Mouse (Mus musculus): ENCODE data around the gene Acot8. TPM values are rescaled to one million over a fixed set of nuclear protein-coding genes. Genes with fewer than 3 reads are reported as not detected.

Acot8 gene
- total and polyA plus RNA-seq, 3 experiments = 11.9 to 26.8 (median 15.8) TPM

- no peaks in the 10 kb centered on the region for H3K27me3 ChIP-seq (replicated peaks)
- peak overlapping the region; percentile 38 for H3K4me2 ChIP-seq (ENCODE audit: insufficient read depth, low read depth, poor library complexity, severe bottlenecking)
- H3K4me1 ChIP-seq (ENCODE audit: control insufficient read depth in 1 of 2, insufficient read depth in 2 of 2) = peaks cover 5 to 25% of the 10 kb centered on the region in 2 experiments; a peak in 2 of 4 replicates
- peak overlapping the region; percentile 86 to 93 (median 93) for H3K4me3 ChIP-seq (replicated peaks in 1 of 3; ENCODE audit: low read depth in 2 of 3, low read length in 2 of 3, poor library complexity in 1 of 3)
- H3K9ac ChIP-seq (ENCODE audit: insufficient read depth, low read depth) = peak overlapping the region; percentile 79
- H3K9me3 ChIP-seq (replicated peaks; ENCODE audit: low read length) = no peaks in the 10 kb centered on the region
- TF ChIP-seq KAT2A (IDR thresholded peaks at IDR 0.05; ENCODE audit: insufficient replicate concordance, low read length) = no peak
- TF ChIP-seq UBTF (IDR thresholded peaks at IDR 0.05; ENCODE audit: low read depth, low read length) = no peak
- TF ChIP-seq GABPA (IDR thresholded peaks at IDR 0.05; ENCODE audit: insufficient replicate concordance, low read depth, low read length) = no peak
- TF ChIP-seq IRF4 (IDR thresholded peaks at IDR 0.05; ENCODE audit: low read depth, low read length) = no peak
- no peak for TF ChIP-seq ZNF384 (IDR thresholded peaks at IDR 0.05; ENCODE audit: low read depth, low read length)
- TF ChIP-seq JUND (conservative IDR thresholded peaks at IDR 0.05; ENCODE audit: low read depth, low read length) = no peak
- TF ChIP-seq EP300 (IDR thresholded peaks at IDR 0.05; ENCODE audit: low read length) = no peak
- no peak for TF ChIP-seq E2F4 (IDR thresholded peaks at IDR 0.05; ENCODE audit: insufficient replicate concordance, low read depth, low read length)
- no peak for TF ChIP-seq NELFE (IDR thresholded peaks at IDR 0.05; ENCODE audit: low read depth, low read length)
- no peak for TF ChIP-seq USF1 (IDR thresholded peaks at IDR 0.05; ENCODE audit: low read depth, low read length)
- TF ChIP-seq MAFK (IDR thresholded peaks at IDR 0.05; ENCODE audit: insufficient replicate concordance, low read length) = no peak
- TF ChIP-seq BHLHE40 (IDR thresholded peaks at IDR 0.05; ENCODE audit: low read depth, low read length) = no peak
- TF ChIP-seq CHD2 (IDR thresholded peaks at IDR 0.05; ENCODE audit: low read length) = no peak
- no peak for TF ChIP-seq CTCF (conservative IDR thresholded peaks at IDR 0.05 in 1 of 2, IDR thresholded peaks at IDR 0.05 in 1 of 2; ENCODE audit: low read depth in 2 of 2, low read length in 2 of 2)
- no peak for TF ChIP-seq SIN3A (IDR thresholded peaks at IDR 0.05; ENCODE audit: low read length)
- TF ChIP-seq TCF12 (IDR thresholded peaks at IDR 0.05; ENCODE audit: low read depth, low read length) = no peak
- peaks cover 10 to 47% of the 10 kb centered on the region in 2 experiments for H3K36me3 ChIP-seq (replicated peaks in 1 of 2; ENCODE audit: control insufficient read depth in 1 of 2, insufficient read depth in 1 of 2, low read length in 1 of 2)
- peaks cover 12% of the 10 kb centered on the region for H3K79me2 ChIP-seq (replicated peaks; ENCODE audit: control insufficient read depth, extremely low read depth, insufficient read depth, poor library complexity, severe bottlenecking)
- no peak overlapping the region for H3K27ac ChIP-seq (ENCODE audit: insufficient read depth, low read depth)
- in situ Hi-C loops (cut with MboI; ENCODE audit: low pct_ligation_motif_present, low pct_unique_long_range_greater_than_20kb, low sequenced_read_pairs) (no loop called here), dilution Hi-C loops (cut with MboI; ENCODE audit: extremely low pct_ligation_motif_present, extremely low pct_unique_long_range_greater_than_20kb, low sequenced_read_pairs) (no loop called here)
- no peak for DNase-seq (ENCODE audit: extremely low read depth)
Measured at GRCm38 (mm10) chr2:164803921-164804313, 765 bp downstream of the Acot8 start.

GRCm38 (mm10) chr2:164803201-164803920 is 1.3 kb downstream of the Acot8 start:
- in situ Hi-C loops (cut with MboI; ENCODE audit: low pct_ligation_motif_present, low pct_unique_long_range_greater_than_20kb, low sequenced_read_pairs) = no loop called here

More at GRCm38 (mm10) chr2:164803201-164803920, 1.3 kb downstream of the Acot8 start:
- Histone ChIP-seq H3K4me3 (replicated peaks in 1 of 3; ENCODE audit: low read depth in 2 of 3, low read length in 2 of 3, poor library complexity in 1 of 3) (peak overlapping the region in 1 of 3 experiments; percentile 10), H3K27me3 (replicated peaks) (no peaks in the 10 kb centered on the region), H3K4me1 (ENCODE audit: control insufficient read depth in 1 of 2, insufficient read depth in 2 of 2) (peaks cover 5 to 25% of the 10 kb centered on the region in 2 experiments; a peak in 2 of 4 replicates), H3K9me3 (replicated peaks; ENCODE audit: low read length) (no peaks in the 10 kb centered on the region), H3K4me2 (ENCODE audit: insufficient read depth, low read depth, poor library complexity, severe bottlenecking) (peak overlapping the region; percentile 38), H3K36me3 (replicated peaks in 1 of 2; ENCODE audit: control insufficient read depth in 1 of 2, insufficient read depth in 1 of 2, low read length in 1 of 2) (peaks cover 8 to 44% of the 10 kb centered on the region in 2 experiments), H3K9ac (ENCODE audit: insufficient read depth, low read depth) (peak overlapping the region; percentile 79; the same call in 1 of the 2 replicates), H3K27ac (ENCODE audit: insufficient read depth, low read depth) (no peak overlapping the region), H3K79me2 (replicated peaks; ENCODE audit: control insufficient read depth, extremely low read depth, insufficient read depth, poor library complexity, severe bottlenecking) (peaks cover 12% of the 10 kb centered on the region)
- dilution Hi-C loops (cut with MboI; ENCODE audit: extremely low pct_ligation_motif_present, extremely low pct_unique_long_range_greater_than_20kb, low sequenced_read_pairs) = no loop called here
- TF ChIP-seq CTCF (conservative IDR thresholded peaks at IDR 0.05 in 1 of 2, IDR thresholded peaks at IDR 0.05 in 1 of 2; ENCODE audit: low read depth in 2 of 2, low read length in 2 of 2) = no peak
- TF ChIP-seq TCF12 (IDR thresholded peaks at IDR 0.05; ENCODE audit: low read depth, low read length) = no peak
- no peak for TF ChIP-seq USF2 (conservative IDR thresholded peaks at IDR 0.05; ENCODE audit: low read depth, low read length)
- TF ChIP-seq POLR2A (IDR thresholded peaks at IDR 0.05; ENCODE audit: low read depth, low read length) = no peak
- TF ChIP-seq ZNF384 (IDR thresholded peaks at IDR 0.05; ENCODE audit: low read depth, low read length) = no peak
- TF ChIP-seq NELFE (IDR thresholded peaks at IDR 0.05; ENCODE audit: low read depth, low read length) = no peak
- TF ChIP-seq HCFC1 (IDR thresholded peaks at IDR 0.05; ENCODE audit: low read depth, low read length) = no peak
- no peak for TF ChIP-seq E2F4 (IDR thresholded peaks at IDR 0.05; ENCODE audit: insufficient replicate concordance, low read depth, low read length)
- TF ChIP-seq GABPA (IDR thresholded peaks at IDR 0.05; ENCODE audit: insufficient replicate concordance, low read depth, low read length) = no peak
- no peak for TF ChIP-seq MYC (IDR thresholded peaks at IDR 0.05; ENCODE audit: low read depth, low read length)
- no peak for TF ChIP-seq CHD1 (IDR thresholded peaks at IDR 0.05; ENCODE audit: low read depth, low read length)
- no peak for TF ChIP-seq MXI1 (IDR thresholded peaks at IDR 0.05; ENCODE audit: low read depth, low read length)
- TF ChIP-seq PAX5 (IDR thresholded peaks at IDR 0.05; ENCODE audit: low read length) = no peak
- no peak for TF ChIP-seq CHD2 (IDR thresholded peaks at IDR 0.05; ENCODE audit: low read length)
- TF ChIP-seq POLR2AphosphoS2 (IDR thresholded peaks at IDR 0.05; ENCODE audit: low read depth, low read length) = no peak
- no peak for TF ChIP-seq MAZ (IDR thresholded peaks at IDR 0.05; ENCODE audit: low read depth, low read length)
- TF ChIP-seq EP300 (IDR thresholded peaks at IDR 0.05; ENCODE audit: low read length) = no peak
- no peak for DNase-seq (ENCODE audit: extremely low read depth)

Data from CH12.LX (cell line).